Mouse (Mus musculus): ENCODE results near the gene Sntg2. TPM values are rescaled to one million over a fixed set of nuclear protein-coding genes. Genes with fewer than 3 reads are reported as not detected.

Sntg2 gene
- total RNA-seq, 1 experiment: not detected

- Histone ChIP-seq H3K27ac (ENCODE audit: insufficient read depth, low read depth, low read length, poor library complexity, severe bottlenecking) (no peak overlapping the region), H3K9me3 (ENCODE audit: control insufficient read depth, insufficient read depth, low read depth, low read length) (no peaks in the 10 kb centered on the region), H3K36me3 (ENCODE audit: control insufficient read depth, insufficient read depth, low read length, poor library complexity, severe bottlenecking) (no peaks in the 10 kb centered on the region), H3K9ac (ENCODE audit: insufficient read depth, low read depth, low read length, poor library complexity, severe bottlenecking) (no peak overlapping the region), H3K4me1 (ENCODE audit: control insufficient read depth in 2 of 2, insufficient read depth in 2 of 2, low read length in 2 of 2, poor library complexity in 1 of 2) (no peaks in the 10 kb centered on the region), H3K4me3 (ENCODE audit: insufficient read depth in 1 of 2, low read depth in 1 of 2, low read length in 2 of 2, poor library complexity in 1 of 2, severe bottlenecking in 1 of 2) (no peak overlapping the region)
- in situ Hi-C loops (cut with MboI; ENCODE audit: low sequenced_read_pairs in 2 of 2, unreplicated experiment in 2 of 2): no loop called here
- TF ChIP-seq ZC3H11A (IDR thresholded peaks at IDR 0.05; ENCODE audit: borderline replicate concordance, low read depth, low read length) (no peak), CHD2 (IDR thresholded peaks at IDR 0.05; ENCODE audit: low read depth, low read length) (no peak), ZNF384 (IDR thresholded peaks at IDR 0.05; ENCODE audit: low read depth, low read length) (no peak), MAFK (IDR thresholded peaks at IDR 0.05; ENCODE audit: insufficient read depth, low read depth, low read length) (no peak), HCFC1 (IDR thresholded peaks at IDR 0.05; ENCODE audit: borderline replicate concordance, insufficient read depth, low read length) (no peak)
- no peak for DNase-seq (ENCODE audit: low read depth, low spot score)
Measured at GRCm38 (mm10) chr12:30201031-30201430, 172.1 kb downstream of the Sntg2 start.

- Histone ChIP-seq H3K9ac (ENCODE audit: insufficient read depth, low read depth, low read length, poor library complexity, severe bottlenecking) (no peak overlapping the region), H3K27ac (ENCODE audit: insufficient read depth, low read depth, low read length, poor library complexity, severe bottlenecking) (no peak overlapping the region), H3K36me3 (ENCODE audit: control insufficient read depth, insufficient read depth, low read length, poor library complexity, severe bottlenecking) (no peaks in the 10 kb centered on the region), H3K4me3 (ENCODE audit: insufficient read depth in 1 of 2, low read depth in 1 of 2, low read length in 2 of 2, poor library complexity in 1 of 2, severe bottlenecking in 1 of 2) (no peak overlapping the region), H3K9me3 (ENCODE audit: control insufficient read depth, insufficient read depth, low read depth, low read length) (no peaks in the 10 kb centered on the region), H3K4me1 (ENCODE audit: control insufficient read depth in 2 of 2, insufficient read depth in 2 of 2, low read length in 2 of 2, poor library complexity in 1 of 2) (no peaks in the 10 kb centered on the region)
- in situ Hi-C loops (cut with MboI; ENCODE audit: low sequenced_read_pairs in 2 of 2, unreplicated experiment in 2 of 2): no loop called here
- TF ChIP-seq MAFK (IDR thresholded peaks at IDR 0.05; ENCODE audit: insufficient read depth, low read depth, low read length) (no peak), ZC3H11A (IDR thresholded peaks at IDR 0.05; ENCODE audit: borderline replicate concordance, low read depth, low read length) (no peak), CHD2 (IDR thresholded peaks at IDR 0.05; ENCODE audit: low read depth, low read length) (no peak), ZNF384 (IDR thresholded peaks at IDR 0.05; ENCODE audit: low read depth, low read length) (no peak)
- no peak for DNase-seq (ENCODE audit: low read depth, low spot score)
Measured at GRCm38 (mm10) chr12:30200621-30201020, 172.6 kb downstream of the Sntg2 start.

GRCm38 (mm10) chr12:30199735-30200134 is 173.4 kb downstream of the Sntg2 start:
- Histone ChIP-seq H3K27ac (ENCODE audit: insufficient read depth, low read depth, low read length, poor library complexity, severe bottlenecking) (no peak overlapping the region), H3K9ac (ENCODE audit: insufficient read depth, low read depth, low read length, poor library complexity, severe bottlenecking) (no peak overlapping the region), H3K36me3 (ENCODE audit: control insufficient read depth, insufficient read depth, low read length, poor library complexity, severe bottlenecking) (no peaks in the 10 kb centered on the region), H3K9me3 (ENCODE audit: control insufficient read depth, insufficient read depth, low read depth, low read length) (no peaks in the 10 kb centered on the region), H3K4me1 (ENCODE audit: control insufficient read depth in 2 of 2, insufficient read depth in 2 of 2, low read length in 2 of 2, poor library complexity in 1 of 2) (no peaks in the 10 kb centered on the region), H3K4me3 (ENCODE audit: insufficient read depth in 1 of 2, low read depth in 1 of 2, low read length in 2 of 2, poor library complexity in 1 of 2, severe bottlenecking in 1 of 2) (no peak overlapping the region)
- in situ Hi-C loops (cut with MboI; ENCODE audit: low sequenced_read_pairs in 2 of 2, unreplicated experiment in 2 of 2): no loop called here
- peak; percentile 28; the same call in 1 of the 2 replicates for TF ChIP-seq ZC3H11A (IDR thresholded peaks at IDR 0.05; ENCODE audit: borderline replicate concordance, low read depth, low read length)
- TF ChIP-seq CHD2 (IDR thresholded peaks at IDR 0.05; ENCODE audit: low read depth, low read length): no peak
- TF ChIP-seq HCFC1 (IDR thresholded peaks at IDR 0.05; ENCODE audit: borderline replicate concordance, insufficient read depth, low read length): no peak
- no peak for TF ChIP-seq MAFK (IDR thresholded peaks at IDR 0.05; ENCODE audit: insufficient read depth, low read depth, low read length)
- no peak for TF ChIP-seq ZNF384 (IDR thresholded peaks at IDR 0.05; ENCODE audit: low read depth, low read length)
- DNase-seq (ENCODE audit: low read depth, low spot score): peak; percentile 20

- no peaks in the 10 kb centered on the region for H3K4me1 ChIP-seq (ENCODE audit: control insufficient read depth in 2 of 2, insufficient read depth in 2 of 2, low read length in 2 of 2, poor library complexity in 1 of 2)
- H3K36me3 ChIP-seq (ENCODE audit: control insufficient read depth, insufficient read depth, low read length, poor library complexity, severe bottlenecking): no peaks in the 10 kb centered on the region
- H3K27ac ChIP-seq (ENCODE audit: insufficient read depth, low read depth, low read length, poor library complexity, severe bottlenecking): no peak overlapping the region
- H3K9me3 ChIP-seq (ENCODE audit: control insufficient read depth, insufficient read depth, low read depth, low read length): no peaks in the 10 kb centered on the region
- no peak overlapping the region for H3K9ac ChIP-seq (ENCODE audit: insufficient read depth, low read depth, low read length, poor library complexity, severe bottlenecking)
- DNase-seq (ENCODE audit: low read depth, low spot score): no peak
- no peak for TF ChIP-seq ZNF384 (IDR thresholded peaks at IDR 0.05; ENCODE audit: low read depth, low read length)
- TF ChIP-seq ZC3H11A (IDR thresholded peaks at IDR 0.05; ENCODE audit: borderline replicate concordance, low read depth, low read length): no peak
- TF ChIP-seq CHD2 (IDR thresholded peaks at IDR 0.05; ENCODE audit: low read depth, low read length): no peak
- no peak for TF ChIP-seq MAFK (IDR thresholded peaks at IDR 0.05; ENCODE audit: insufficient read depth, low read depth, low read length)
- TF ChIP-seq HCFC1 (IDR thresholded peaks at IDR 0.05; ENCODE audit: borderline replicate concordance, insufficient read depth, low read length): no peak
- H3K4me3 ChIP-seq (ENCODE audit: insufficient read depth in 1 of 2, low read depth in 1 of 2, low read length in 2 of 2, poor library complexity in 1 of 2, severe bottlenecking in 1 of 2): no peak overlapping the region
- in situ Hi-C loops (cut with MboI; ENCODE audit: low sequenced_read_pairs in 2 of 2, unreplicated experiment in 2 of 2): no loop called here
Measured at GRCm38 (mm10) chr12:30198250-30198649, 174.9 kb downstream of the Sntg2 start.

- no peak for DNase-seq (ENCODE audit: low read depth, low spot score)
- TF ChIP-seq CHD2 (IDR thresholded peaks at IDR 0.05; ENCODE audit: low read depth, low read length) (no peak), ZNF384 (IDR thresholded peaks at IDR 0.05; ENCODE audit: low read depth, low read length) (no peak), MAFK (IDR thresholded peaks at IDR 0.05; ENCODE audit: insufficient read depth, low read depth, low read length) (no peak), ZC3H11A (IDR thresholded peaks at IDR 0.05; ENCODE audit: borderline replicate concordance, low read depth, low read length) (no peak), HCFC1 (IDR thresholded peaks at IDR 0.05; ENCODE audit: borderline replicate concordance, insufficient read depth, low read length) (no peak)
- Histone ChIP-seq H3K9ac (ENCODE audit: insufficient read depth, low read depth, low read length, poor library complexity, severe bottlenecking) (no peak overlapping the region), H3K4me1 (ENCODE audit: control insufficient read depth in 2 of 2, insufficient read depth in 2 of 2, low read length in 2 of 2, poor library complexity in 1 of 2) (no peaks in the 10 kb centered on the region), H3K4me3 (ENCODE audit: insufficient read depth in 1 of 2, low read depth in 1 of 2, low read length in 2 of 2, poor library complexity in 1 of 2, severe bottlenecking in 1 of 2) (no peak overlapping the region), H3K36me3 (ENCODE audit: control insufficient read depth, insufficient read depth, low read length, poor library complexity, severe bottlenecking) (no peaks in the 10 kb centered on the region), H3K9me3 (ENCODE audit: control insufficient read depth, insufficient read depth, low read depth, low read length) (no peaks in the 10 kb centered on the region), H3K27ac (ENCODE audit: insufficient read depth, low read depth, low read length, poor library complexity, severe bottlenecking) (no peak overlapping the region)
- in situ Hi-C loops (cut with MboI; ENCODE audit: low sequenced_read_pairs in 2 of 2, unreplicated experiment in 2 of 2): no loop called here
Measured at GRCm38 (mm10) chr12:30181721-30182120, 191.5 kb downstream of the Sntg2 start.

All from ES-E14 (cell line).